Comparison of ENCODE assay signal across 8 mouse cellular contexts in genomic region chr5:148241932-148242331, GRCm38 (mm10).
A peak's percentile ranks its signal among the peaks of the same experiment; 100 is the strongest.
DNase-seq lines count a peak whose midpoint lies in the region; ATAC-seq lines count a peak whose summit lies in the region.

No protein-coding gene starts in this region.

- no peak overlapping the region for H3K4me3 ChIP-seq in liver, embryonic 13.5 days (replicated peaks)

- H3K27me3 ChIP-seq in liver, embryonic 13.5 days = no peaks in the 10 kb centered on the region

- H3K9ac ChIP-seq in liver, embryonic 13.5 days = no peak overlapping the region

- H3K4me2 ChIP-seq in liver, embryonic 13.5 days = no peak overlapping the region

- 0 out of 2 replicates have a peak, but pooled peaks cover 7% of the 10 kb centered on the region for H3K9me3 ChIP-seq in liver, embryonic 13.5 days (replicated peaks)

- no peaks in the 10 kb centered on the region for H3K36me3 ChIP-seq in liver, embryonic 13.5 days

- peak; percentile 44 to 50 for DNase-seq in B cell, adult 2 months
- DNase-seq in R1 (ENCODE audit: low read depth, low spot score) = peak; percentile 75
- peak; percentile 85 to 87 for DNase-seq in cerebellum, postnatal 10 days
- peak; percentile 63 to 77 for DNase-seq in frontal cortex, postnatal 25 days (ENCODE audit: low spot score in 2 of 2)
- peak; percentile 80 for DNase-seq in kidney, postnatal 10 days
- DNase-seq in liver, embryonic 13.5 days = peak; percentile 5
- DNase-seq in ovary, postnatal 14 days (ENCODE audit: low spot score) = peak; percentile 56
- DNase-seq in urinary bladder, postnatal 36 days (ENCODE audit: low spot score in 2 of 2) = peak; percentile 54 to 59

- H3K4me1 ChIP-seq in liver, embryonic 13.5 days (replicated peaks) = no peaks in the 10 kb centered on the region

- 9% methylated on average over 7 of the region's 7 CpGs for WGBS in liver, embryonic 13.5 days (ENCODE audit: insufficient replicate concordance)

- H3K27ac ChIP-seq in liver, embryonic 13.5 days = no peak overlapping the region

- ATAC-seq in liver, embryonic 13.5 days (ENCODE audit: low read depth) = no peak

Comparison
In these comparisons a context has a peak if more than half of its experiments do, and no peak if none do; other contexts are left out.
1. DNase-seq: peak in every context shown above with its lines; median percentile 86 in cerebellum, postnatal 10 days; 80 in kidney, postnatal 10 days; 75 in R1; 70 in frontal cortex, postnatal 25 days; 56 in urinary bladder, postnatal 36 days; 56 in ovary, postnatal 14 days; 47 in B cell, adult 2 months; 5 in liver, embryonic 13.5 days.